Mouse (Mus musculus): ENCODE data around the gene Apopt1. TPM values are rescaled to one million over a fixed set of nuclear protein-coding genes. Genes with fewer than 3 reads are reported as not detected.

Gene Apopt1
- polyA plus RNA-seq, 1 experiment, result 8.4 TPM

DNA sequence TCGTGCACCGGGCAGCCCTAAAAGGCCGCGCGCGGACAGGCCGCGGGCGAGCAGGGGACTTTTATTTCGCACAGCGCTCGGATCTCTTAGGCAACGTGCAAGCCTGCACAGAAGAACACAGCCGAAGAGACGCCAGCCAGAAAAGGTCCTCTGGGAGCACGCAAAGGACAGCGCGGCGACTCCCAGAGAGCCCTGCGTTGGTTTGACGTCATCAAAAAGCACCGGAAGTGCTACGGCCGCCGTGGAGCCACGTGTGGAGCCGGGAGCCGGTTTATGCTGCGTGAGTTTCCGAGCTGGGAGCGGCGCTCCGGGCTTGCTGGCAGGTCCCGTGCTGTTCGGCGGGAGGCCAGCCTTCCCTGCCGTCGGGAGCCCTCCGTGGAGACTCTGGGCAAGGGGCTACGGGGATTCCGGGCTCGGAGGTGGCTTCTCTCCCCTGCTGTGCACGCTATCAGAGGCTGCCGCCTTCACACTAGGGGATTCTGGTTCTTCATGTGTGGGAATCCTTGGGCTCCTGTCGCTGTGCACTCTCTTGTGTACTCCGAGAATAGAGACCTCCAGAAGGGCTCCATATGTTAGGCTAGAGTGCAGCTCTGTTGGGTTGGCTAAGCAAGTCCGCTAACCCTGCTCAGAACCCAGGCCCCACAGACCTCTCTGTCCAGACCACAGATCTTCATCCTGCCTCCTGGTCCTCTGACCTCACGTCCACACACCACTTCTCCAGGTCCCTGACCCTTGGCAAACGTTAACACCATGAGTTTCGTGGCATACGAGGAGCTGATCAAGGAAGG is 35.0 kb upstream of the Apopt1 start, which contains the start of gene Trmt61a:
Gene Trmt61a, plus strand, starts transcription at position 224 of the 788 bp plus-strand sequence.
- Histone ChIP-seq H3K36me3 (ENCODE audit: control insufficient read depth) (peaks cover 29% of the 10 kb centered on the region), H3K27me3 (ENCODE audit: control insufficient read depth) (peaks cover 30% of the 10 kb centered on the region), H3K4me1 (ENCODE audit: control insufficient read depth) (peaks cover 26% of the 10 kb centered on the region), H3K4me3 (replicated peaks) (peak within 1 kb of the TSS; percentile 72), H3K9me3 (ENCODE audit: control insufficient read depth, low read length) (no peaks in the 10 kb centered on the region)
- TF ChIP-seq GATA1 (IDR thresholded peaks at IDR 0.05; ENCODE audit: low read length), result no peak
- no peak for TF ChIP-seq TAL1 (IDR thresholded peaks at IDR 0.05; ENCODE audit: low read length)

DNA sequence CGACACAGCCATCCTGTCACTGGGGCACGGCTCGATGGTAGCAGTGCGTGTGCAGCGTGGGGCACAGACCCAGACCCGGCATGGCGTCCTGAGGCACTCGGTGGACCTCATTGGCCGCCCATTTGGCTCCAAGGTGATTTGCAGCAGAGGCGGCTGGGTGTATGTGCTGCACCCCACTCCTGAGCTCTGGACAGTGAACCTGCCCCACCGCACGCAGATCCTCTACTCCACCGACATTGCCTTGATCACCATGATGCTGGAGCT is 34.5 kb upstream of the Apopt1 start:
- Histone ChIP-seq H3K36me3 (ENCODE audit: control insufficient read depth) (peaks cover 34% of the 10 kb centered on the region), H3K4me1 (ENCODE audit: control insufficient read depth) (peaks cover 26% of the 10 kb centered on the region), H3K9me3 (ENCODE audit: control insufficient read depth, low read length) (no peaks in the 10 kb centered on the region), H3K4me3 (replicated peaks) (peak overlapping the region; percentile 72), H3K27me3 (ENCODE audit: control insufficient read depth) (peaks cover 24% of the 10 kb centered on the region)
- TF ChIP-seq TAL1 (IDR thresholded peaks at IDR 0.05; ENCODE audit: low read length) (no peak), GATA1 (IDR thresholded peaks at IDR 0.05; ENCODE audit: low read length) (no peak)

DNA sequence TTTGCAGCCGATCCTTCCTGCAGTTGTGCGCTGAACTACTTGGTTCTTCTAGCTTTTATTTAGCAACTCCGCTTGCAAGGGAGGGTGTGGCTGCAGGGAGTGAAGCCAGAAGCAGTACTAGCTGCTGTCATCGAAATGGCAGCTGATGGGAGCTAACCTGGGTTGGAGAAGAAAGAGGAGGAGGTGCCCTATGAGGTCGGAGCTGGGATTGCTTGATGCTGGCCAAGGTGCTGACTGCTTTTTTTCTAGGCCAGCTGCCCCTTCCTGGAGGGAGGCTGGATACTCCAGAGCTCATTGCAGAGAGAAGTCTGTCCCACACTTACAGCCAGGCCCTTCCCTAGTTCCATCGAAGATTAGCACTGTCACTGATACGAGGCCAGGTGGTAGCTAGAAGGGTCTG is 34.1 kb upstream of the Apopt1 start:
- no peak for TF ChIP-seq GATA1 (IDR thresholded peaks at IDR 0.05; ENCODE audit: low read length)
- no peak for TF ChIP-seq TAL1 (IDR thresholded peaks at IDR 0.05; ENCODE audit: low read length)
- Histone ChIP-seq H3K27me3 (ENCODE audit: control insufficient read depth) (peaks cover 20% of the 10 kb centered on the region), H3K36me3 (ENCODE audit: control insufficient read depth) (peaks cover 38% of the 10 kb centered on the region), H3K4me3 (replicated peaks) (peak overlapping the region; percentile 72), H3K9me3 (ENCODE audit: control insufficient read depth, low read length) (no peaks in the 10 kb centered on the region), H3K4me1 (ENCODE audit: control insufficient read depth) (peaks cover 26% of the 10 kb centered on the region)

DNA sequence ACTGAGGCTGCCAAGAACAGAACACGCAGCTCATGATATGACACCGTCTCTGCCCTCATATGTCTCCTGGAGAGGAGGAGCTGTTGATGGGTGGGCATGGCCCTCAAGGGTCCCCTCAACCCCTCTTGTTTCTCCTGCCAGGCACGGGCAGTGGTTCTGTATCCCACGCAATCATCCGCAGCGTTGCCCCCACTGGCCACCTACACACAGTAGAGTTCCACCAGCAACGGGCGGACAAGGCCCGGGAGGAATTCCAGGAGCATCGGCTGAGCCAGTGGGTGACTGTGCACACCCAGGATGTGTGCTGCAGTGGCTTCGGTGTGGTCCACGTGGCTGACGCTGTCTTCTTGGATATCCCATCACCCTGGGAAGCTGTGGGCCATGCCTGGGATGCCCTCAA is 32.4 kb upstream of the Apopt1 start:
- Histone ChIP-seq H3K36me3 (ENCODE audit: control insufficient read depth) (peaks cover 42% of the 10 kb centered on the region), H3K27me3 (ENCODE audit: control insufficient read depth) (peaks cover 5% of the 10 kb centered on the region), H3K9me3 (ENCODE audit: control insufficient read depth, low read length) (no peaks in the 10 kb centered on the region), H3K4me3 (replicated peaks) (no peak overlapping the region), H3K4me1 (ENCODE audit: control insufficient read depth) (peaks cover 26% of the 10 kb centered on the region)
- TF ChIP-seq GATA1 (IDR thresholded peaks at IDR 0.05; ENCODE audit: low read length), result no peak
- TF ChIP-seq TAL1 (IDR thresholded peaks at IDR 0.05; ENCODE audit: low read length), result no peak

DNA sequence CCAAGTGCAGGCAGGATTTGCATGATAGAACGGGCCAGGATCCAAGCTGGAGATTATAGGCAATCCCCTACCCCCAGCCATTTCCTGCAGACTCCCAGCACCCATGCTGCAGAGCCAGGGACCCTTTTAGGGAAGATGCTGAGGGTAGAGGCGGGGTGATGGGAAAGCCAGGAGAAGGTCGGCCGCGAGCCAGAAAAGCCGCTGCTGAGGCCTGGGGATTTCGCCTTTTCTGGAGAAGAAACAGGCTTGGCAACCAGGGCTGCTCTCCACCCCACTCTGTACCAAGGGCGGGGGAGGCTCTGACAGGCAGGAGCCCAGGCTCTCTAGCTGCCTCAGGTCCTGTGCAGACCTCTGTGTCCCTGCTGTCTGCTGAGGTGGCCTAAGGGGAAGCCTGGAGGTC is 31.8 kb upstream of the Apopt1 start:
- H3K4me1 ChIP-seq (ENCODE audit: control insufficient read depth), result peaks cover 26% of the 10 kb centered on the region
- TF ChIP-seq TAL1 (IDR thresholded peaks at IDR 0.05; ENCODE audit: low read length) (no peak), GATA1 (IDR thresholded peaks at IDR 0.05; ENCODE audit: low read length) (no peak)
- H3K9me3 ChIP-seq (ENCODE audit: control insufficient read depth, low read length), result no peaks in the 10 kb centered on the region
- H3K4me3 ChIP-seq (replicated peaks), result no peak overlapping the region
- peaks cover 42% of the 10 kb centered on the region for H3K36me3 ChIP-seq (ENCODE audit: control insufficient read depth)
- no peaks in the 10 kb centered on the region for H3K27me3 ChIP-seq (ENCODE audit: control insufficient read depth)

DNA sequence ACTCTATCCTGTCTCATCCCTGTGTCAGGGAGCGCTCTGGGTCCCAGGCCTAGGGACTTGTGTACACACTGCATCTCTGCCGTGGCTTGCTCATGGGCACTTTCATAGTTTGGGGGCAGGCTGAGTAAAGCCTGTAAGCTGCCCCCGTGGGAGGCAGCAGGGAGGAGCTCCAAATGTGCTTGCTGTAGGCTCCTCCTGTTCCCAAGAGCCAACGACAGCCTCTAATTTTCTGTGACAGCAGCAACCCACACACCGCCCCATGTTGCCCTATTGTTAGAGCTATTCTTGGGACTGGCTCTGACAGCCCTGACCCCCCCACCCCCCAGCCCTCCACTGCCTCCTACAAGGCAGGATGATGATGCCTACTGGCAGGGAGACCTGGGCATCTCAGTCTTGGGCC is 31.1 kb upstream of the Apopt1 start:
- peaks cover 26% of the 10 kb centered on the region for H3K4me1 ChIP-seq (ENCODE audit: control insufficient read depth)
- no peaks in the 10 kb centered on the region for H3K27me3 ChIP-seq (ENCODE audit: control insufficient read depth)
- no peaks in the 10 kb centered on the region for H3K9me3 ChIP-seq (ENCODE audit: control insufficient read depth, low read length)
- TF ChIP-seq GATA1 (IDR thresholded peaks at IDR 0.05; ENCODE audit: low read length), result no peak
- no peak for TF ChIP-seq TAL1 (IDR thresholded peaks at IDR 0.05; ENCODE audit: low read length)
- no peak overlapping the region for H3K4me3 ChIP-seq (replicated peaks)
- peaks cover 42% of the 10 kb centered on the region for H3K36me3 ChIP-seq (ENCODE audit: control insufficient read depth)

DNA sequence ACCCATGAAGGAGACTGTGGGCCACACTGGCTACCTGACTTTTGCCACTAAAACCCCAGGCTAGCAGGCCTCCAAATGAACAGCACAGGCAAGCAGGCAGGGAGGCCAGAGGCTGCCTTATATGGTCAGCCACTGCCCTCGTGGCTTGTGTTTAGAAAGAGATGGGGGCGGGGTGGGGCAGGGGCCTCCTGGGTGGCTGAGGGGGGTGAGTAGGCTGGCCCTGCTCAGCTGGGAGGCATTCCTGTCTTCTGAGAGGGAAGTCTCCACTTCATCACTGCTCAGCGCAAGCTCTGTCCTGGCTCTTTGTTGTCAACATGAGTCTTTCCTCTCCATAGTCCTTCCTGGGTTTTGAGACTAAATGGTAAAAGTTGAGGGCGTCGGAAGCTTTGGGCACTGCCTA is 30.3 kb upstream of the Apopt1 start:
- Histone ChIP-seq H3K4me3 (replicated peaks) (no peak overlapping the region), H3K27me3 (ENCODE audit: control insufficient read depth) (no peaks in the 10 kb centered on the region), H3K4me1 (ENCODE audit: control insufficient read depth) (peaks cover 18% of the 10 kb centered on the region), H3K36me3 (ENCODE audit: control insufficient read depth) (peaks cover 42% of the 10 kb centered on the region), H3K9me3 (ENCODE audit: control insufficient read depth, low read length) (no peaks in the 10 kb centered on the region)
- TF ChIP-seq TAL1 (IDR thresholded peaks at IDR 0.05; ENCODE audit: low read length), result no peak
- TF ChIP-seq GATA1 (IDR thresholded peaks at IDR 0.05; ENCODE audit: low read length), result no peak

DNA sequence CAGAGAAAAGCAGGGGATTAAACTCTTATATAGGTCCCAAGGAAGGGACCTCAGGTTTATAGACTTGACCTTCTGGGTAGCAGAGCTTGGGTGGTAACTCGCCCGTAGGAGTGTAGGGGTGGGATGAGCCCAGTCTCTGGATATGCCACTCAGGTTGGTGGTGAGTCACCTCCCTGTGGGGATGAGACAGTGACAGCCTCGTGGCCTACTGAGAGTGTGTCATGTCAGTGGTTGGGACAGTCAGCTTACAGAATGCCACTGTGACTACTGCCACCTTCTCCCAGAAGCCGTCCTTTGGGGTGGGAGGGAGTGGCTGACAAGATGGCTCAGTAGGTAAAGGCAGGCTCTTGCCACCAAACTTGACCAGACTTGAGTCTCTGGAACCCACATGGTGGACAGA is 26.7 kb upstream of the Apopt1 start:
- TF ChIP-seq GATA1 (IDR thresholded peaks at IDR 0.05; ENCODE audit: low read length) (no peak), TAL1 (IDR thresholded peaks at IDR 0.05; ENCODE audit: low read length) (no peak)
- Histone ChIP-seq H3K9me3 (ENCODE audit: control insufficient read depth, low read length) (no peaks in the 10 kb centered on the region), H3K4me3 (replicated peaks) (no peak overlapping the region), H3K4me1 (ENCODE audit: control insufficient read depth) (peaks cover 3% of the 10 kb centered on the region; the same call in 1 of the 2 replicates), H3K36me3 (ENCODE audit: control insufficient read depth) (peaks cover 29% of the 10 kb centered on the region), H3K27me3 (ENCODE audit: control insufficient read depth) (no peaks in the 10 kb centered on the region)

GRCm38 (mm10) chr12:111687350-111688068 is 25.6 kb upstream of the Apopt1 start:
- peaks cover 1% of the 10 kb centered on the region; the same call in 1 of the 2 replicates for H3K4me1 ChIP-seq (ENCODE audit: control insufficient read depth)
- TF ChIP-seq GATA1 (IDR thresholded peaks at IDR 0.05; ENCODE audit: low read length) (no peak), TAL1 (IDR thresholded peaks at IDR 0.05; ENCODE audit: low read length) (no peak)
- H3K36me3 ChIP-seq (ENCODE audit: control insufficient read depth), result peaks cover 18% of the 10 kb centered on the region
- no peak overlapping the region for H3K4me3 ChIP-seq (replicated peaks)
- H3K27me3 ChIP-seq (ENCODE audit: control insufficient read depth), result no peaks in the 10 kb centered on the region
- no peaks in the 10 kb centered on the region for H3K9me3 ChIP-seq (ENCODE audit: control insufficient read depth, low read length)

All from erythroblast, embryonic 14.5 days (primary cell).